Mouse (Mus musculus) c-Kit-positive CD71-negative TER-119-negative erythroid progenitor cells, embryonic 14.5 days (primary cell): ENCODE measurements around the gene Cyth1.

Experiments used
- DNase-seq: peaks from one replicate; pipeline ENCODE4 v3.0.0-alpha.2; 2013; ENCODE audit warnings: low read depth

Cyth1 gene

GRCm38 (mm10) chr11:118248150-118249011 is at the start of gene Cyth1:
Gene Cyth1, minus strand, starts transcription at chr11:118248592.
- peak; percentile 99 for DNase-seq

- no peak for DNase-seq
These were observed 49.6 kb upstream of the Cyth1 start for GRCm38 (mm10) chr11:118297967-118298366.

GRCm38 (mm10) chr11:118295026-118295425 is 46.6 kb upstream of the Cyth1 start:
- no peak for DNase-seq

- DNase-seq: no peak
These were observed 44.3 kb upstream of the Cyth1 start for GRCm38 (mm10) chr11:118292671-118293070.

- DNase-seq: peak; percentile 99
These were observed 41.9 kb upstream of the Cyth1 start, which contains the start of gene Usp36 for GRCm38 (mm10) chr11:118289999-118290889. Gene Usp36, minus strand, starts transcription at chr11:118290244.

GRCm38 (mm10) chr11:118289562-118289961 is 41.2 kb upstream of the Cyth1 start:
- DNase-seq: no peak

- no peak for DNase-seq
These were observed 40.7 kb upstream of the Cyth1 start for GRCm38 (mm10) chr11:118289037-118289511.

GRCm38 (mm10) chr11:118287573-118287972 is 39.2 kb upstream of the Cyth1 start:
- no peak for DNase-seq

GRCm38 (mm10) chr11:118286434-118286833 is 38.0 kb upstream of the Cyth1 start:
- DNase-seq: no peak

GRCm38 (mm10) chr11:118285791-118286190 is 37.4 kb upstream of the Cyth1 start:
- DNase-seq: no peak

GRCm38 (mm10) chr11:118280218-118280617 is 31.8 kb upstream of the Cyth1 start:
- DNase-seq: no peak

GRCm38 (mm10) chr11:118276328-118276727 is 27.9 kb upstream of the Cyth1 start:
- no peak for DNase-seq

GRCm38 (mm10) chr11:118275092-118275491 is 26.7 kb upstream of the Cyth1 start:
- DNase-seq: no peak

- DNase-seq: no peak
These were observed 21.4 kb upstream of the Cyth1 start for GRCm38 (mm10) chr11:118269827-118270226.

- DNase-seq: no peak
These were observed 18.3 kb upstream of the Cyth1 start for GRCm38 (mm10) chr11:118266666-118267046.

- no peak for DNase-seq
These were observed 17.8 kb upstream of the Cyth1 start for GRCm38 (mm10) chr11:118266044-118266665.

- no peak for DNase-seq
These were observed 17.2 kb upstream of the Cyth1 start for GRCm38 (mm10) chr11:118265621-118266020.

- DNase-seq: no peak
These were observed 14.8 kb upstream of the Cyth1 start for GRCm38 (mm10) chr11:118263146-118263545.

- no peak for DNase-seq
These were observed 11.7 kb upstream of the Cyth1 start for GRCm38 (mm10) chr11:118260081-118260480.

- no peak for DNase-seq
These were observed 11.2 kb upstream of the Cyth1 start for GRCm38 (mm10) chr11:118259580-118259979.

- DNase-seq: no peak
These were observed 8.0 kb upstream of the Cyth1 start for GRCm38 (mm10) chr11:118256371-118256770.
